Mouse (Mus musculus) heart, embryonic 14.5 days (tissue): ENCODE data around the gene Cog4. TPM values are rescaled to one million over a fixed set of nuclear protein-coding genes. Genes with fewer than 3 reads are reported as not detected.
A peak's percentile ranks its signal among the peaks of the same experiment; 100 is the strongest.

Source experiments
- ATAC-seq: fragments of 200-750 bp; cut with Nextera tagmentation; 2 replicates; pipeline ENCODE4 v1.8.0; 2017; ENCODE audit warnings: low read depth, moderate TSS enrichment; ENCODE audit not compliant: insufficient number of reproducible peaks, insufficient read depth, low FRiP score
- H3K27ac ChIP-seq, 2 experiments: fragments of 200-500 bp in 1 of 2; fragments of 300-500 bp in 1 of 2; sonication (generic) in 1 of 2; replicated peaks in 1 of 2; 2 replicates each; pipeline ENCODE4 v1.5.1; 2012 to 2014; ENCODE audit warnings: low read depth in 2 of 2, low read length in 2 of 2, control low read depth in 1 of 2, mild to moderate bottlenecking in 1 of 2, mixed read lengths in 1 of 2; ENCODE audit not compliant: control insufficient read depth in 1 of 2, insufficient read depth in 1 of 2
- H3K27me3 ChIP-seq: fragments of 300-500 bp; sonication (generic); 2 replicates; pipeline ENCODE4 v1.6.1; 2014; ENCODE audit warnings: mild to moderate bottlenecking, low read length, control low read depth; ENCODE audit not compliant: control insufficient read depth, insufficient read depth
- H3K36me3 ChIP-seq: fragments of 300-500 bp; sonication (generic); 2 replicates; pipeline ENCODE4 v1.6.1; 2014; ENCODE audit warnings: mild to moderate bottlenecking, control low read depth, low read length, mixed read lengths; ENCODE audit not compliant: control insufficient read depth, insufficient read depth
- H3K4me1 ChIP-seq, 2 experiments: fragments of 200-500 bp in 1 of 2; fragments of 300-500 bp in 1 of 2; sonication (generic) in 1 of 2; 2 replicates each; pipeline ENCODE4 v1.6.1; 2012 to 2014; ENCODE audit warnings: low read length in 2 of 2, control low read depth in 1 of 2, mixed read lengths in 1 of 2; ENCODE audit not compliant: control insufficient read depth in 2 of 2, insufficient read depth in 2 of 2
- H3K4me2 ChIP-seq: fragments of 300-500 bp; sonication (generic); 2 replicates; pipeline ENCODE4 v1.6.1; 2014; ENCODE audit warnings: mild to moderate bottlenecking, low read length
- H3K4me3 ChIP-seq, 2 experiments: fragments of 200-500 bp in 1 of 2; fragments of 300-500 bp in 1 of 2; sonication (generic) in 1 of 2; 2 replicates each; pipeline ENCODE4 v1.5.1; 2012 to 2014; ENCODE audit warnings: low read length in 2 of 2, mild to moderate bottlenecking in 2 of 2, control low read depth in 1 of 2, low read depth in 1 of 2, moderate library complexity in 1 of 2; ENCODE audit not compliant: control insufficient read depth in 1 of 2, insufficient read depth in 1 of 2
- H3K9ac ChIP-seq: fragments of 300-500 bp; sonication (generic); 2 replicates; pipeline ENCODE4 v1.6.1; 2014; ENCODE audit warnings: mild to moderate bottlenecking, low read length
- H3K9me3 ChIP-seq: fragments of 300-500 bp; sonication (generic); 2 replicates; pipeline ENCODE4 v1.6.1; 2016; ENCODE audit warnings: low read length, control low read depth; ENCODE audit not compliant: control insufficient read depth
- WGBS: fragments of 180-500 bp; shearing (Covaris S2); extraction: QIAGEN DNeasy Blood & Tissue Kit; methylation state at CpG from one replicate; pipeline ENCODE4 v1.1.7; 2014; 5-methylcytosine and 5-hydroxymethylcytosine counted together
- polyA plus RNA-seq: library from polyadenylated mRNA; unstranded; fragments of >200 nt; fragmentation: Nextera tagmentation; extraction: Ambion mirVana; gene quantifications from 2 replicates; pipeline ENCODE4 v1.2.1, GENCODE M21; 2014

Cog4 gene
- 60.2 and 62.0 TPM in 2 replicates for polyA plus RNA-seq

DNA sequence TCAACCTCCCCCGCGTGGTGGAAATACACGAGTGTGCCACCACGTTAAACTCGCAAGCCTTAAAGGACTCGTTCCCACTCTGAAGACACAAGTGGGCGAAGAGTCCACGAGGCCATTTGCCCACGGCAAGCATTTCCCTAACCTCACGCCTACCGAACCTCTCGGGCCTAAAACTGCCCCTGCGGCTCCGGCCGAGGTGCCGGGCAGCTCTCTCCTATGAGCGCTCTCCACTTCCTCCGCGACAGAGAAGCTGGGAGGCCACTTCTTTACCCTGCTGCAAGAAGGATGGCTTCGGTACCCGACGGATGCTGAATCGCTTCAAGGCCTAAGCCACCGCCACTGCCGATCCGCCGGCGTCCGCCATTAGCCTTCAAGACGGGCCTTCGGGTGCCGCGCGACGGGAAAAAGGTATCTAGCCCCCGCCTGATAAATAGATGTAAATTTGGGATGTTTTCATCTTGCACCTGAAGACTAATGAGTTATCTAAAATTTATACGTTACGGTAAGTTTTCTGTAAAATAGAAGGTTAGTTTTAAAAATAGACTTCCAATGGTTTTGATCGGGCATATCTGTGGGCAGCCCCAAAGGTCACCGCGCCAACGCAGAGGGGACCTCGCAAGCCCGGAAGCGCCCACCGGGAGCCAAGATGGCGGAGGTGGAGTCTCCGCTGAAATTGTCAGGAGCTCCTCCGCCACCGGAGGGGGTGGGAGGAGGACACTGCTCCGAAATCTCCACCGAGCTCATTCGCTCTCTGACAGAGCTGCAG is at the start of gene Cog4, which contains the start of gene Sf3b3:
TSS of gene Cog4 (plus strand) at position 196 of the 766 bp plus-strand sequence.
TSS of gene Sf3b3 (minus strand) at position 383 of the 766 bp plus-strand sequence.
- peaks cover 57% of the 10 kb centered on the region for H3K36me3 ChIP-seq
- H3K27me3 ChIP-seq = no peaks in the 10 kb centered on the region
- H3K27ac ChIP-seq = peak within 1 kb of the TSS; percentile 82 to 87
- peak within 1 kb of the TSS; percentile 76 to 100 for H3K4me3 ChIP-seq
- peak within 1 kb of the TSS; percentile 91 for H3K9ac ChIP-seq
- peak within 1 kb of the TSS; percentile 87 for H3K4me2 ChIP-seq
- under 1% methylated on average over 53 of the region's 53 CpGs for WGBS
- ATAC-seq = peak; percentile 73
- H3K4me1 ChIP-seq = peaks cover 5 to 19% of the 10 kb centered on the region in 2 experiments
- H3K9me3 ChIP-seq = no peaks in the 10 kb centered on the region

- Histone ChIP-seq H3K4me1 (peaks cover 5 to 6% of the 10 kb centered on the region in 2 experiments), H3K9me3 (no peaks in the 10 kb centered on the region), H3K4me3 (no peak overlapping the region), H3K9ac (no peak overlapping the region), H3K36me3 (no peaks in the 10 kb centered on the region), H3K27me3 (no peaks in the 10 kb centered on the region), H3K4me2 (no peak overlapping the region), H3K27ac (no peak overlapping the region)
- no peak for ATAC-seq
- WGBS = 89% methylated on average over 8 of the region's 8 CpGs
Observed at GRCm38 (mm10) chr8:110797086-110797485, 49.3 kb upstream of the Cog4 start.

DNA sequence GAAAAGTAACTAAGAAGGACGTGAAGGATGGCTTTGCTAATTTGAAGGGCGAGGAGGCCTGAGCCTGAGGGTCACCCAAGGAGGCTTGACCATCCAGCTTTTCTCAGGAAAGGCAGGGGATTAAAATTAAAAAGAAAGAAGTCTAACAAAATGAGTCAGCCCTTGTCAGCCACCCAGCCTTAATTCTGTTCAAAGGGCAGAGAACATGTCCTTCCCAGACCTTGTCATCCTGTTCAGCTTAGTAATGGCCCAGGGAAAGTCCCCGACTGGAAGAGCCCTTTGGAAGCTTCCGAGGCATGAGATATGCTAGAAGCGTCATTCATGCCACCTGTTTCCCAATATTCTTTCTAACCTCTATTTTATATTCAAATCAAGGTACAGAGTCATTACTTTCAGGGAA is 43.4 kb upstream of the Cog4 start:
- 85% methylated on average over 5 of the region's 5 CpGs for WGBS
- no peak overlapping the region for H3K9ac ChIP-seq

DNA sequence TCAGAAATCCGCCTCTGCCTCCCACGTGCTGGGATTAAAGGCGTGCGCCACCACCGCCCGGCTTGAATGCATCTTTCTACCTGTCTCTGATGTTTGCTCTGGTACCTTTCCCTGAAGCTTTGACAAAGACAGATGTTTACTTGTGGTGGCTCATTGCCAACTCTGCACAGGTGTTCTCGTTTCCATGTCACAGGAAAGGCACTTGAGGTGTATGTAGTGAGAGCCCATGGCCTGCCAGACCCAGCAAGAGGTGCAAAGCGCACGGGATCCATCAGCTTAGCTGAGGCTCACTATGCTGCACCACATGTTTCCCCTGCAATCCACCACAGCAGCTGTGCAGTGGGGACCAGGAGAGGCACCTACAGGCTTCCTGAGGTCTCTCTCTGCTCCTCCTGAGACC is 42.5 kb upstream of the Cog4 start:
- H3K4me3 ChIP-seq = no peak overlapping the region
- ATAC-seq = no peak
- no peak overlapping the region for H3K4me2 ChIP-seq
- 84% methylated on average over 9 of the region's 9 CpGs for WGBS
- H3K9ac ChIP-seq = no peak overlapping the region
- H3K36me3 ChIP-seq = peaks cover under 1% of the 10 kb centered on the region; the same call in 1 of the 2 replicates
- peaks cover 6 to 7% of the 10 kb centered on the region in 2 experiments for H3K4me1 ChIP-seq
- no peak overlapping the region for H3K27ac ChIP-seq
- no peaks in the 10 kb centered on the region for H3K27me3 ChIP-seq
- H3K9me3 ChIP-seq = no peaks in the 10 kb centered on the region

More for the DNA sequence above, 43.4 kb upstream of the Cog4 start:
- Histone ChIP-seq H3K27me3 (no peaks in the 10 kb centered on the region), H3K4me1 (peaks cover 0 to 3% of the 10 kb centered on the region in 2 experiments; a peak in 1 of 4 replicates), H3K27ac (no peak overlapping the region), H3K4me2 (no peak overlapping the region), H3K9me3 (no peaks in the 10 kb centered on the region), H3K36me3 (no peaks in the 10 kb centered on the region), H3K4me3 (no peak overlapping the region)
- no peak for ATAC-seq

DNA sequence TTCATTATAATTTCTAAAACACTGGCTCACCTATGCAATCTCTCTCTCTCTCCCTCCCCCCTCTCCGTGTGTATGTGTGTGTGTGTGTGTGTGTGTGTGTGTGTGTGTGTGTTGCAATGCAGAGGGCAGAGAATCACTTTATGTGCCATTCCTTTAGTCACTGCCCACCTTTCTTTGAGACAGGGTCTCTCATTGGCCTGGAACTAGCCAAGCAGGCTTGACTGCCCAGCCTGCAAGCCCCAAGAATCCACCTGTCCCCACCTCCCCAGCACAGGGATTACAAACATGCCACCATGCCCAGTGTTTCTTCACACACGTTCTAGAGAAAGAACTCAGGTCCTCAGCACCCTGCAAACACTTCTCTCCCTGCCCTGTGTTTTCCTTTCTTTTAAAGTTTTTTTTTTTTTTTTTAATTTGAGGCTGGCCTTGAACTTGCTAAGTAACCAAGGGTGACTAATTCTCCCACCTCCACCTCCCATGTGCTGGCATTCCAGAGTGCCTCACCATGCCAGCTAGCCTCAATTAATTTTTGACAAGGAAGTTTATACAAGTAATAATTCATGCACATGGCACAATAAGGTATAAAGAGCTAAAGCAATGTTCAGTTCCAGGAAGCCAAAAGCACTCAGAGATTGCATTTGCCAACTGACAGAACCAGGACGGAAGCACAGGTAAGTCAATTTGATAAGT is 41.4 kb upstream of the Cog4 start:
- no peak overlapping the region for H3K4me2 ChIP-seq
- peaks cover 9 to 14% of the 10 kb centered on the region in 2 experiments for H3K4me1 ChIP-seq
- no peaks in the 10 kb centered on the region for H3K27me3 ChIP-seq
- no peak overlapping the region for H3K4me3 ChIP-seq
- peaks cover 12% of the 10 kb centered on the region for H3K36me3 ChIP-seq
- H3K9ac ChIP-seq = no peak overlapping the region
- 37% methylated on average over 3 of the region's 3 CpGs for WGBS
- H3K9me3 ChIP-seq = no peaks in the 10 kb centered on the region
- no peak for ATAC-seq
- H3K27ac ChIP-seq = no peak overlapping the region

DNA sequence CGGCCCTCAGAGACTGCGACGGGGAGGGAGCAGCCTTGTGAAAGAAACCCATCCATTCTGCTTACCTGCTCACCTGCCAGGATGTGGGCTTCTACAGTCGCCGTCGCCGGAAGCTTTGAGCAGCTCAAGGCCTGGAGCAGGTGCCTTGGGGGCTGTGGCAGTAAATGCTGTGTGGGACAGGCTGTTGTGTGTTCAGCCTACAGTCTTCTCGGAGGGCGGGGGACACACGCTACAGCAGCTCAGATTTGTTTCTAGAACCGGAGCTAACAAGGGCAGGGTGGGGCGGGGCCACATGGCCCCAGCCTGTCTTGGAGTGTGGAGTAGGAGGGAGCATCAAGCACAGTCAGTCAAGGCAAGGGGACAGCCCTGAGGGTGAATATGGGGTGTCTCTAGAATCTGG is 40.7 kb upstream of the Cog4 start, which contains the start of gene Il34:
TSS of gene Il34 (minus strand) at position 256 of the 400 bp plus-strand sequence.
- Histone ChIP-seq H3K36me3 (peaks cover 19% of the 10 kb centered on the region), H3K9me3 (no peaks in the 10 kb centered on the region), H3K27me3 (no peaks in the 10 kb centered on the region), H3K4me2 (no peak within 1 kb of the TSS), H3K9ac (no peak within 1 kb of the TSS), H3K4me1 (peaks cover 9 to 14% of the 10 kb centered on the region in 2 experiments), H3K27ac (no peak within 1 kb of the TSS), H3K4me3 (no peak within 1 kb of the TSS)
- no peak for ATAC-seq
- WGBS = 26% methylated on average over 12 of the region's 12 CpGs

- Histone ChIP-seq H3K27ac (no peak overlapping the region), H3K27me3 (no peaks in the 10 kb centered on the region), H3K4me3 (no peak overlapping the region), H3K4me2 (no peak overlapping the region), H3K4me1 (peaks cover 9 to 14% of the 10 kb centered on the region in 2 experiments), H3K9ac (no peak overlapping the region), H3K9me3 (no peaks in the 10 kb centered on the region), H3K36me3 (peaks cover 24% of the 10 kb centered on the region)
- ATAC-seq = no peak
- WGBS = 92% methylated on average over 1 of the region's 1 CpGs
Observed at GRCm38 (mm10) chr8:110806146-110806545, 40.3 kb upstream of the Cog4 start.
